Mouse (Mus musculus) kidney, adult 18-20 months (tissue): ENCODE measurements at regions not wholly inside any gene's neighbourhood (a gene's known extent, or its start where the extent isn't known, plus 50 kb on each side); places are given as distances from the start of the nearest gene placed in this dataset.
"Not testable (repeated sequence)": the region's sequence is repeated elsewhere in the genome, so short reads cannot be mapped to it uniquely, and the experiment has no call there.

Source experiments
- DNase-seq: peaks from one replicate; pipeline ENCODE4 v3.0.0; 2021

DNA sequence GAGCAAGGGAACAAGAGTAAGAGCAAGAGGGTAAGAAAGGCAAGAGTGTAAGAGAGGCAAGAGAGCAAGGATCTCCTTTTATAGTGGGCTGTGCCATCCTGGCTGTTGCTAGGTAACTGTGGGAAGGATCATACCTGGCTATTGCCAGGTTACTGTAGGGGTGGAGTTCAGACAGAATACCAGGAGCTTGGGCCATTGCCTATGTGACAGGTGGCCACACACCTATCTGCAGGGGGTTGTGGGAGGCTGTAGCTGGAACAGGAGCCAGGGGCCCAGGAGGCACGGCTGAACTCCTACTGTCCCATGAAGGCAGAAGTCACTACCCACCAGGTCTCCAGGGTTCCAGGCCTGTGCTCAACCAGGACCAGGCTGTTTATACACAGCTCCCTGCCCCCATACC, 1149.0 kb downstream of the 9330182O14Rik start:
- no peak for DNase-seq

DNA sequence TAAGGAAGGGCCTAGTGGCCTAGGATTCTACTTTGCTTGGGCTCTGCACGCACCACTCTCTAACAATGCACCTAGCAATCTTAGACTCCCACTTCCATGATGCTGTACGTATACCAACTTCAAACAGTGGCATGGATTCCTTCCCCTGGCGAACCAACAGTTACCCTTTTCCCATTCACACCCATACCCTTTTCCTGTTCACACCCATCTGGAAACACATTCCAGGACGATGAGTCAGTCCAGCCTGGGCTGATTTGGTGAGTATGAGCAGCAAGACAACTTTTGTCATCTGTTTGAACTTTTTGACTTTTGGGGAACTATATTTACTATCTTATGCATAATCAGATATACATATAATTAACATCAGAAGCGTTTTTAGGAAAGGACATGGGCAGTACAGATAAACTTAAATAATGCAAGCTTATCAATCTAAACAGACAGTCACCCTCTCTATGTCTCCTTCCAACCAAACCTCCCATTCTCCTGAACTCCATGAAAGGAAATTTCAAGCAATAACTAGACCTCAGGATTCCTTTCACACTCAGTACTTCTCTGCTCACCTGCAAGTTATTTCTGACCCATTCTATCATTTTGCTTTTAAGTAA, 1152.7 kb downstream of the 9330182O14Rik start:
- no peak for DNase-seq

DNA sequence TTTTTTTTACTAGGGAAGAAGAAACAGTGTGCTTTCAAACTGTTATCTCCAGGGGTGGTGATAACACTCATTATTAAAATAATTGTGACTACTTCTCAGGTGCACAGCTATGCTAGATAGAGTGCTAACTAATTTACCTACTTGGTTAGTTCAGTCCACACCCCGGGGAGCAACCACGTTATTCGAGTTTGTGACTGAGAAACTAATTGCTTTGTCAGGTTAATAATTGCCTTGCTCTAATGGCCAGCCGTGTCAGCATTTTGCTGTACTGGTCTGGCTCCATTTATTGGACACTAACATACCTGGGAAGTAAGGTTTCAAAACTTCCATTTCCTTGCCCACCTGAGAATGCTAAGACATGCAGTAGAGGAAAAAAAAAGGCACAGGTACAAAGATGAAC, 1163.3 kb downstream of the 9330182O14Rik start:
- DNase-seq = peak; percentile 12

DNA sequence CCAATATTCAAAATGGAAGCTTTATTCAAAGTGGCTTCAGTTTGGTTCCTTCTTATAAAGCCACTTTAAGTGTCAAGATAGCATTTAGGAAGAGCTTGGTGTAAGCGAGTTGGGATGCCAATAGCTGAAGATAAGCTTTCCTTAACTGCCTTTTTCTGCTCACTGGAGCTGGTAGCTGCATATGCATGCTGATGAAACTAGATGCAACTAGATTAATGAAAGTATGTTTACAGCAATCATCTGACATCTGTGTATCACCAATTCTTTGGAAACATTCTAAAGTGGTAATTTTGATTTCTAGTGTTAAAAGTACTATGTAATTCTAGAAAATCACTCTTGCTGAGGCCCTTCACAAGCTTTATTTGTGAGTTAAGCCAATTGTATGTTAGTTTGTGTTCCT, 1172.5 kb downstream of the 9330182O14Rik start:
- DNase-seq = no peak

DNA sequence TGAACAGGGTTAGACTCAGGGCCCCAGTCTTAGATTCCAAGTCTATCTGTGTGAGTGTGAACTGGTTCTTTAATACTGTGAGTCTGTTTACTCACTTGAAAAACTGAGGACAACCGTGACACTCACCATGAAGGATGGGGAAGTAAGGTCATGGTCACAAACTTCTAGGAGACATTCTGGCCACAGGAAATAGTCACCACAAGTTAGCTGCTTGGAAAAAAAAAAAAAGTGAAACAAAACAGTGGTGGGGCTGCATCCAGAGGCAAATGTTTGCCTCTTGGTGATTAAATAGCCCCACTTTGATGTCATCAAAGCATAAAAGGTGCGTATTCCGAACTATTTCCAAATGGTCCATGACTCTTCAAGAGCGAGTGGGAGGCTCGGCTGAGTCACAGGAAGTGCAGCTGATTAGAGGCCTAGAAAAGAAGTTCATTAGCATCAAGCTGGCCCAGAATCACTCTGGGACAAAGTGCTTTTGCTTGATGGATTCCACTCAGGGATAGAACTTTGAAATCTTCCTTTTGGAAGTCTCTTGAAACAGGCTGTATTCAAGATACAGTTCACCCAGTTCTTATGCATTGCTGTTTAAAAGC, 1177.7 kb downstream of the 9330182O14Rik start:
- DNase-seq = no peak

DNA sequence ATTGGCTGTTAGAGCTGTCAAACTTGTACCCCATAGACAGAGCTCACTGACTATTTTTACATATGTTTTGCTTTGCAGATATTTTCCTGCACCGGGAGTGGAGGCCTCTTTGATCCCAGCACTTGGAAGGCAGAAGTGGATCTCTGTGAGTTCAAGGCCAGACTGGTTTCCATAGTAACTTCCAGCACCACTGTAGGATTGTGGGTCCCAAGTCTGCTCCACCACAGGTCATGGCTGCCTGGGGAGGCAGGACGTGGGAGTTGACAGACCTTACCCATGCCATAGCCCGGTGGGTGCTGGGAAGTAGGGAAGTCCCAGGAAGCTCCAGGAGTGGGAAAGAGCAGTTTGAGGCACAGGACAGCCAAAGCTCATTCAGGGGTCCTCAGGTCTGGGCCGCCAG, 1180.8 kb downstream of the 9330182O14Rik start:
- DNase-seq = no peak

DNA sequence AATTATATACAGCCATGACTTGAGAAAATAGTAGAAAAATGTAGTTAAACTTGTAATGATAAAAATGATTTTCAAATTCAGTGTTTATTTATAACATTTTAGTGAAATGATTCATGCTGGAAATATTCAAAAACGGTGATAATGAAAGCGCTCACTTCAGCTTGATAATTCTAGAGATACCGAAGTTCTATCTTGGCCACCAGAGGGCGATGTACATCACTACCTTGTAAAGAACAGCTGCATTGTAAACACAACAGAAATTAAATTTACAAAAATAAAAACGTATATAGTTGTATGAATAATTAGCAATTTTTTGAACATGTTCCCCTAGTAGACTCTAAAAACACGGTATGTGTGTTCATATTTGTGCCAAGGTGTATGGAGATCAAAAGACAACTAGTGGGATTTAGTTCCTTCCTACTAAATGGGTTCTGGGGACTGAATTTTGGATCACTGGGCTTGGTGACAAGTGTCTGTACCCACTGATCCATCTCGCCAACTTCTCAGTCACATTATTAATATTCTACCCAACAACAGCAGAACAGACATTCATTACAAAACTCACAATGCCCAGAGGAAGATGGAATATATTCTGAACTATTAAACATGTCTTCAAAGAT, 1191.6 kb downstream of the 9330182O14Rik start:
- DNase-seq = peak; percentile 26

DNA sequence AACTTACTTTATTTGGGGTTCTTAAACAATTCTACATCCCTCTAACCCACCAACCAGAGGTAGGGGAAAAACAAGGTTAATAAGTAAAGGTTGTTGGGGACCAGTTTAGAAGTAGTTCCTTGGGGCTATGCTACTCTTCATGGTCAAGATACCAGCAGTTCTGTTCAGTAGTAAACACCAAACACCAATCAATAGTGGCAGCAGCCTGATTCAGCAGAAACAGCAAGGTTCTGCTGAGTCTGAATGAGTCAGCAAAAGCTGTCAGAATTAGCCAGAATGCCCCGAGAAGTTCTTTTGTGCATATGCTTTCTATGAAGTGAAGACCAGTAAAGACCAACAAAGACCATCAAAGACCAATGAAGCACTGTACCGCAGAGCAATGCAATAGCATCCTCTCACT, 1195.1 kb downstream of the 9330182O14Rik start:
- DNase-seq = no peak

DNA sequence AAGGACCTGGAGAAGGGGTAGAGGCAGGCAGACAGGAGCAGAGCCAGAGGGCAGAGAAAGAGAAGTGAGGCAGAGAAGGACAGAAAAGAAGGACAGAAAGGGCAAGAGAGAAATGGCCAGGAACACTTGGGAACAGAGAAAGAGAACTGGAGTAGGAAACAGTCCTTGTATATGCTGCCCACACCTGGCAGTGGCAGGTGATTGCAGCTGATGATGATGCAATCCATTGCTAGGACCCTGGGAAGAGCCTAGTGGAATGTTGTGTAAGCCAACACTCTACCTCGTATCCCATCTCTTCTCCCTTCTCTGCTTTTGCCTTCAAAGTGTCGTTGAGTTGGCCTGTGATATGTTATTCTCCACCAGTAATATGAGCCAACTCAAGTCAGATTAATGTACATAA, 1195.9 kb downstream of the 9330182O14Rik start:
- no peak for DNase-seq

DNA sequence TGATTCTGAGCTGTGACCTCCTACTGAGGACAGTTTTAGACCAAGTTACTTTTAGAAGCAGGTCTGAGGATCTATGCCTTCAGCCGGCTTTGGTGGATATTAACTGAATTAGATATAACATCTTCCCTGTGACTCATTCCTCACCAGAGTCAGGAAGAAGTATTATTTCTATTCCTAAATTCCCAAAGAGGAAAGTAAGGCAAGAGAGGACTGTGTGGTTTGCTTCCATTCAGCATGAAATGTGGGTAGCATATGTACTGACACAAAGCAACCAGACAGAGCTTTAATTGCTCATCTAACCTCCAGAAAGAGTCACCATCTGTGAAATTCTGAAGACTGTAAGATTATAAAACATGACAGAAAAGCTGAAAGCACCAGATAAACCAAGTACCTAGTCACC, 1198.3 kb downstream of the 9330182O14Rik start:
- no peak for DNase-seq

DNA sequence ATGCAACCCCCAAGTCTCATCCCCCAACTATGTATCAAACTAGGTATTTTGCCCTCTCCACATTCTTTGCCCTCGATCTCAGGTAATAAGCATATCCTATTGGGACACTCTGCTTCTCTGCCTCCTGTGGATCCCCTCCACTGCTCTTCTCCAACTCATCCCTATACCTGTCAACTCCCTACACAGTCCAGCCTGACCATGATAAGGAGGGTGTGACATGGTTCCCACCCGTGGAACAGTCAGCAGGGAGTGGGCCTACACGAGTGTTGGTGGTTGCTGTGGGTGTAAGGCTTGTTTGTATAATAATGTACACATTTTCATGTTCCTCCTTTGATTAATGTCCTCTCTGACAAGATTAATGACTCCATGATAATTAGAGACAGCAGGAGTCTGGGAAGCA, 1199.0 kb downstream of the 9330182O14Rik start:
- no peak for DNase-seq

DNA sequence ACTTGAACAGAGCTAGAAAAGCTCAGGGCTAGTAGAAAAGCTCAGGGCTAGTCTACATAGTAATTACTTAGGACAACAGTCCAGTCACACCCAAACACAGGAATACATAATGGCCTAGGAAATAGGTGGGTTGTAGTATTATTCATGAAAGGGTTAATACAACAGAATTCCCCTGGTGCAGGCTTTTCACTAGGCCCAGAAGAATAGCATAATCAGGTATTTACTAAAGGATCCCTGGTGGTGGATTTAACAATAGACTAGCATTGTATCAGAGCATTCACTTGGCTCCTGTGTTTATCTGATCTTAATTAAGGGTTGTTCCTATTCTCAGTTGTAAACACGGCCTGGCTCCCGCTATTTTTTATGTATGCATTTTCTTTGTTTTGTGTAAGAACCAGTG, 1206.5 kb downstream of the 9330182O14Rik start:
- DNase-seq = not testable (repeated sequence)

DNA sequence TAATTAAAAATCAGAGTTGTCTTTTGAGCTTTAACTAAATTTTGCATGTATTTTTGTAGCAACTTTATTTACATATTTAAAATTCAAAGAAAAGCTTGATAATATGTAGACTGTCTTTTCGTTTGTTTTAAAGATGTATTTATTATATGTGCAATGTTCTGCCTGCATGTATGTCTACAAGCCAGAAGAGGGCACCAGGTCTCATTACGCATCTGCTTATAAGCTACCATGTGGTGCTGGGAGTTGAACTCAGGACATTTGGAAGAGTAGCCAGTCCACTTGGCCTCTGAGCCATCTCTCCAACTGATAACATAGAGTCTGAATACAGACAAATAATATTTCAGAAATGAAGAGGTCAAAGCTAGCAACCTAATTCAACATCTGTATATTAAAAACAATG, 1211.4 kb downstream of the 9330182O14Rik start:
- no peak for DNase-seq

DNA sequence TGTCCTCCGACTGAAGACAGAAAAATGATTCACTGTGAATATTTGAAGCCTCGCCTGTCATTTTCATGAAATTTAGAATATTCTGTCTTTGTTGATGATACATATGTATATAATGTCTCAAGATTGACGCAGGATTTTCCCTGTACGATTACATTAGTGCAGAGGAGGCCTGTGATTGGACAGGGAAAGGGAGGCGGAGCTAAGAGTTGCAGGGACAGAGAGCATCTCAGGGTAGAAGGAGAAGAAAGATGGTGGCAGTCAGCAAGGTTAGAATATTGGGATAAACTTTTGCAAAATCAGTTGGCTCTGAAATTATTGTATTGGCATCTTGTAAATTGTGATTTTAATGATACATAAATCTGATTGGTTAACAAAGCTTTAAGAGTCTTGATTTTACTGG, 1213.1 kb downstream of the 9330182O14Rik start:
- DNase-seq = no peak

DNA sequence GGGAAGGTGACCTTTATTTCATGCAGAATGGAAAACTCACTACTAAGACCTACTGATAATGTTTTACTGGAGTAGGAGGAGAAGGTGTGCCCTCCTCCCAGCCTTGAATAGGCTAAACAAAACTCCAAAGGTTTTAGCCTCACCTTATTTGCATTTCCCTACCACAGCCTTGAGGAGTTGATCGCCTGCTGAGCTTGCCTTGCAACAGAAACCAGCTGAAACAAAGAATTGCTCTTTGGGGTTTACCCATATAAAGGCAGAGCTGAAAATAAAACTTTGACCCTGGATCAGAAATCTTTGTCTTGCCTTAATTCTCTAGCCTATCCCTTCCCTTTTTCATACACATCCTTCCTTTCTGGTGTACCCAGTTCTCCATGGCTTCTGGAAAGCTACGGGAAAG, 1218.0 kb downstream of the 9330182O14Rik start:
- no peak for DNase-seq

DNA sequence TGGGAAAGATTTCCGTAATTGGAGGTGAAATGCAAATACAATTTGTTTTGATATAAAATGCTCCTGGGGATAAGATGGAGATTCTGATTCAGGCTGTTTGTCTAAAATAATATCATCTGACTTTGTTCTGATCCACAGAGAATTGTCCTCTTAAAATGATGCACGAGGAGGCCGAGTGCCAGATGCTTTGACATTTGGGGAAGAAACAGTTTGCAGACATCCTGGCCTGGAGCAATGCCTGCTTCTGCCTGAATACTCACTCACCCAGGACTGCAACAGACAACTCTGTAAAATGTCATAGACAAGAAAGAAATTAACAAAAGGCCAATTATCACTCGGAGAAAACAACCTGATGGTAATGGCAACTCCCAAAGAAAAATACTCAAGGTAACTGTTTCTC, 1225.1 kb downstream of the 9330182O14Rik start:
- DNase-seq = no peak

DNA sequence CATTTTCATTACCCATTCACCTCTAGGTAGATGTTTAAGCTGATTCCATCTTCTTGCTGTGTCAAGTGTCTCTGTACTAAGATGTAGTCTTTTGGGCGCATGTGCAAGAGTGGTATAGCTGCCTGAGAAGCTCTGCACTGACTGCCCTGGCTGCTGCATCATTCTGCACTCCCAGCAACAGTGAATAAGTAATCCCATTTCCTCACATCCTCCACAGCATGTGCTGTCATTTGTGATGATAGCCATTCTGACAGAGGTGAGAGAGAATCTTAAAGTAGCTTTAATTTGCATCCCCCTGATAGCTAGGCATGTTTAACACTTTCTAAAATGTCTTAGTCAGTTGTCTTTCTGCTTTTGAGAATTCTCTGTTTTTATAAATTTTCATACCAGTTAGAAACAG, 1240.5 kb downstream of the 9330182O14Rik start:
- no peak for DNase-seq

DNA sequence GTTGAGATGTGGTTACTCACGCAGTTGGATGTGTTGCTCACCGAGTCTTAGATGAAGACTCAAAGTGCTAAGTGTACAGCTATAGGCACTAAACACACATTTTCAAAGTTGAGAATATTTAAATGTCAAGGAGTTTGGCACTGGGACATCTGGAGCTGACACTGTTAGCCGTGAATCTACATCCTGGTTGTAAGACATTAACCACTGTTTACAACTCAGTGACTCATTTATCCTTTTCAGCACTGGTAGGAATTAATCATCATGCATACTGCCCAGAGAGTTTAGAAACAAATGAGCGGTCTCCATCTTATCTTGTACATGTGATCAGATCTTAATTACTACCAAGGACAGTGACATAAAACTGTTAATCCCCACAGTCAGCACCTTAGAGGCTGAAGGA, 1241.7 kb downstream of the 9330182O14Rik start:
- no peak for DNase-seq

DNA sequence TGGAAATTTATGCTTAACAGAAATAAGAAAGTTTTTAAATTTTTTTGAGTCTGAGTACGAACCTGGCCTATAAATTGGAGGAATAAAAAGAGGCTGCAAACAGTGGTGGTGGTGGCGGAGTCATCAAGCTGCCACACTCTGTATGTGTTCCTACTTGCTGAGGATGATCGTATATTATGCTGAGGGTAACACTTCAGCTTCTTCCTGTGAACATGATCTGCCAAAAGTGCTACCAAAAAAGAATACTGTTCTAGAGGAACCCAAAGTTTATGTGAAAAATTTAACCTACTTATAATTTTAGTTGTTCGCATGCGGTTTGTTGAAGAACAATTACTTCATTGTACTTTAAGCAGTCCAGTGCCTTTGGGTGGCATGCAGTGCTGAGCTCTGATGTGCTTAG, 1245.5 kb downstream of the 9330182O14Rik start:
- no peak for DNase-seq

DNA sequence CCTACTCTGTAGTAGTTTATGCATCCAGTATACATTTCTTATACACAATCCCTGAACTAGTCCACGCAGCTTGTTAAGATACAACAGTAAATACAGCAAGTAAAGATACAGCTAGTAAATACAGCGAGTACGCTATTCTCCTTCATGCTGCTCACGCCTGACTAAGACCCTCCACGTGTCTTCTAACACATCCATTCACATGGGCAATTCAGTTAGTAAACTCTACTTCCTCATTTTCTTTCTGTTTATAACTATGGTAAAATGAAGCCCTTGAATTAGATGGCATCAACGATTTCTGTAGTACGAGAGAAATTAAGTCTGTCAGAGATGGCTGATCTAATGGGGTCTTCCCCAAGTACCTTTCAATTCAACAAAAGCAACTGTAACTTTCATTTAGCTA, 1246.3 kb downstream of the 9330182O14Rik start:
- DNase-seq = no peak

DNA sequence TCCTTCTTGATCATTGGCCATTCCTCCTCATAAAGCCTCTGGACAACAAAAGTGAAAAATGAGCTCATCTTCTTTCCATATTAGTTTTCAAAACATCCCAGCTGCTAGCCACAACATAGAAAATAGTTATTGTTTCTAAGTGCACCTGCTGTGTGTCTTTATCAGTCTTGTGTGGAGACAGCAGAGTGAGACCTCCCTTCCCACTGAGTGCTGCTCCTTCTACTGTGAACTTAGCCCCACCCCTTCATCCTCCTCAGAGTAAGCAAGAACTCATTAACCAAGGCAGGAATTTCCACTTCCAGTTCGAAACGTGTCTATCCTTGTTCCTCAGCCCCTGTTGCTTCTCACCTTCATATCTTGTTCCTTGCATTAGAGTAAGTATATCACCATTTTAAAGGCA, 1256.5 kb downstream of the 9330182O14Rik start:
- DNase-seq = no peak
